Mouse (Mus musculus): Measurements from ENCODE around the gene Dennd6a. TPM values are rescaled to one million over a fixed set of nuclear protein-coding genes. Genes with fewer than 3 reads are reported as not detected.

Gene Dennd6a
- 19.2 TPM for polyA plus RNA-seq (2017; shearing (Covaris generic))

DNA sequence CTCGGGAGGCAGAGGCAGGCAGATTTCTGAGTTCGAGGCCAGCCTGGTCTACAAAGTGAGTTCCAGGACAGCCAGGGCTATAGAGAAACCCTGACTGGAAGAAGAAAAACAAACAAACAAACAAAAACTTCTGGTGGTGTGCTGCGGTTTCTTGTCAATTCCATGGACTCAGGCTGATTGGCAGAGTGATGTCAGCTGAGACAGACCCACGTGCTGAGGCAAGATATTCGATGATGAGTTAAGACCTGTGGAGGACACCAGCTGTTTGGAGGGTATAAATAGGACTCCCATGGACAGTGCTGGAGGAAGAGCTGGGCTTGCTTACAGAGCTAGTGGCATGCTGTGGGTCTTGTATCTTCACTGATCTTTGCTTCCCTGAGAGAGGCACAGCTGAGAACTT is at the start of gene Dennd6a:
TSS of gene Dennd6a (plus strand) at position 301 of the 400 bp plus-strand sequence.

DNA sequence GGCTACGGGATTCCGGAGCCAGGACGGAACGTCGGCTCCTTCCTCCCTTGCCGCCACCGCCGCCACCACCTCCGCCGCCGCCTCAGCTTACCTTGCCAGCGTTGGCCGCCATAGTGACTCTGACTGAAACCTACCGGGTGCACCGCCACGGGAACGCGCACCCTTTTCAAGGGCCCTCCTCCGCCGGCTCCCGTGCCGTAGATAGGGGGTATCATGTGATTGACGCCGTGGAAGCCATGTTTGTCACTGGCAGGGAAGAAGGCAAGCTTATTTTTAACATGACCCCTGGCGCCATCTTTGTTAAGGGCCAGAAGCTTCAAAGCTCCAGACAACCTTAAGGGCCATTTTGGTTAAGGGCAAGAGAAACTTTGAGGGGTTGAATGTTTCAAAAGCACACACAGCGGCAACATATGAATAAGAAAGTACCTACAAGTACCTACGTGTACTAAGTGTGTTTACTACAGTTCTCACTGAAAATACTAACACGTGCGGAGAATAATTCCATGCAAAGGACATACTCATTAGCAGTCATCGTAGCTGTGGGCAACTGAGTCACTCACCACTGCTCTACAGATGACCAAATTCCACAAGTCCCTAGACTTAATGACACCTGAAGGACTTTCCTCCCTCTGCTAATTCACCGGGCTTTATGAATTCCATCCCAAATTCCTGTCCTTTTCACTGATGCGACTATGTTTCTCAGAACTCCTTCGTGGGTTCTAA is 38.7 kb upstream of the Dennd6a start, which contains the start of gene Slmap:
TSS of gene Slmap (minus strand) at position 175 of the 723 bp plus-strand sequence.

DNA sequence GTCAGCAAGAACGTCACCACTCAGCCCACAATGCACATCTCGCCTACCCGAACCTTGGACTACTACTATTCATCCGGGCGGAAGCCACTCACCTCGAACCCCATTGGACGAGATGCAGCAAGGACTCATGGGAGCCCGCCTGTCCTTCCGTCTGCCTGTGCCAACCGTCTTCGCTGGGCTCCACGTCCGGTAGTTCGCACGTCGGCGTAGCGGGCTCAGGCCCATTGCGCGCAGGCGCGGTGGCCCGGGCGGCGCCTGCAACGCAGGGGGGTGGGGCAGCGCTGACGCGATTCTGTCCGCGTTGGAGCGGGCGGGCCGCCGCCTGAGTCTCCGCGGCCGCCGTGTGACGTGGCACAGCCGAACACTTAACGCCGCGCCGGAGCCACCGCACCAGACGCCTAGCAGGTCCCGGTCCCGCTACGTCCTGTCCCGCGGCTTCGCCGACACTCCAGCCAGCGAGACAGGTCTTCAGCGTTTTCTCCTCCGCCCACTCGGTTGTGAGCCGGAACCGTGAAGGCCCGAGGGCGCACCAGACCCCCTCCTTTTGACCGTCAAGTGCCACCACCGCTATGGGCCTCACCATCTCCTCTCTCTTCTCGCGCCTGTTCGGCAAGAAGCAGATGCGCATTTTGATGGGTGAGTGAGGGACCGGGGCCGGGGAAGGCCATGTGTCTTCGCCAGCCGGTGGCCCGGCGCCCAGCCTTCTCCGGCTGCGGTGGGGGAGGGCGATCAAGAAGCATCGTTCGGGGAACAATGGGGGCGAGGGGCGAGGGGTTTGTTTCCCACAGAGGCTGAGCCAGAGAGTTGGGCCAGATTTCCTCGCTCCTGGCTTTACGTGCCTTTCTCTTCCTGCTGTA is 64.4 kb downstream of the Dennd6a start, which contains the start of gene Arf4:
TSS of gene Arf4 (plus strand) at position 224 of the 857 bp plus-strand sequence.

DNA sequence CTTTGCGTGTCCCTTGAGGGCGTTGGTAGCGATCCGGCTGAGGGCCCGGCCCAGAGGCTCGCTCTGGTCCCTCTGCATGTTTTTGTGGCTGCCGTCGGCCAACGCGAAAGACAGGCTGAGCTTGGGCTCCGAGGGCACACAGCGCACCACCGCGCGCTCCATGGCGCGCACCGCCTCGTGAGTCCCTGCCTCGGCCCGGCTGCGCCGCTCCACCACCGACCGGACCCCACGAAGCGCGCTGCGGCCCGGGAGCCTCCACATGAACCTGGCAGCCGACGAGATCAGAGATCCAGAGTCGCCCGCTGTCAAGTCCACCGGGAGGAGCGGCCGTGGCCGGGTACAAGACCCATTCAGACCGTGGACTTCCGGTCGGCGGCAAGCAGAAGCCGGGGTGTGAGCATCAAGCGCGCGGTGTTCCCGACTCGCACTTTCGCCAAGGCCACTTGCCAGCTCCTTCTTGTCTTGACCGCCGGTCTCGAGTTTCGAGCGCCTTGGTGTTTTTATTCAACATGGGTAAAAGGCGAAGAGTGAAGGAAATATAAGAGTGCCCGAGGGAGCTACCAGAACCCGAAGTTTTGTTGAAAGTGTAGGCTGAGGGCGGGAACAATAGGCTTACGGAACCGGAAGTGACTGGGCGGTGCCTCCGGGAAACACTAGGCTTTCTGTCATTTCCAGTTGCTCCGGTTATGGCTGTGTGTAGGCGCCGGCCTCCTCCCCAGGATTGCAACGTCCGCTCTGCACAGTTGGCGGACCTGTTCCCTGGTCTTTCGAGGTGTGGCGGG is 95.8 kb downstream of the Dennd6a start, which contains the start of gene Pde12:
TSS of gene Pde12 (minus strand) at position 592 of the 782 bp plus-strand sequence.

Other genes with a start within 250 kb of the Dennd6a start
- 46.5 TPM for gene Slmap, start 38.9 kb upstream of the Dennd6a start, polyA plus RNA-seq (2017; shearing (Covaris generic))
- gene Arf4, start 64.2 kb downstream of the Dennd6a start, polyA plus RNA-seq (2017; shearing (Covaris generic)): 329 TPM
- 12.8 TPM for gene Pde12, start 96.0 kb downstream of the Dennd6a start, polyA plus RNA-seq (2017; shearing (Covaris generic))
- gene Dnah12, start 119.4 kb downstream of the Dennd6a start, polyA plus RNA-seq (2017; shearing (Covaris generic)): 0.07 TPM

All from naive thymus-derived CD4-positive, alpha-beta T cell, adult 5 months (primary cell).